Mouse (Mus musculus) heart, adult 2 months (tissue): ENCODE results near the gene Gm26920.
A peak's percentile ranks its signal among the peaks of the same experiment; 100 is the strongest.

ENCODE experiments used
- CTCF ChIP-seq: fragments of 200-600 bp; IDR thresholded peaks from 2 replicates; pipeline ENCODE4 v1.8.1; 2022; ENCODE audit warnings: antibody characterized with exemption, mild to moderate bottlenecking, moderate library complexity
- POLR2A ChIP-seq: fragments of 200-500 bp; IDR thresholded peaks from 2 replicates; pipeline ENCODE4 v1.6.1; 2011; ENCODE audit warnings: mild to moderate bottlenecking, low read depth, low read length, control low read depth; ENCODE audit not compliant: insufficient read depth

- TF ChIP-seq CTCF (peak; percentile 53), POLR2A (no peak)
Observed at GRCm38 (mm10) chr7:30062478-30062877, 27.7 kb downstream of the Gm26920 start.
